Mouse (Mus musculus): ENCODE measurements around the gene Btbd35f24. TPM values are rescaled to one million over a fixed set of nuclear protein-coding genes. Genes with fewer than 3 reads are reported as not detected.
"Not testable (repeated sequence)": the region's sequence is repeated elsewhere in the genome, so short reads cannot be mapped to it uniquely, and the experiment has no call there.

The Btbd35f24 gene
- not detected in 2 replicates for polyA plus RNA-seq (2014; fragmentation: Nextera tagmentation; extraction: Ambion mirVana)

- WGBS: 30% methylated on average over 1 of the region's 2 CpGs
- not testable (repeated sequence) for H3K36me3 ChIP-seq (ENCODE audit: control insufficient read depth, insufficient read depth, low read length)
These were observed at the start of gene Btbd35f24 for GRCm38 (mm10) chrX:3195727-3196126. Btbd35f24 (minus strand) TSS chrX:3195827.

More at GRCm38 (mm10) chrX:3195727-3196126, at the start of gene Btbd35f24:
- H3K27me3 ChIP-seq (ENCODE audit: control insufficient read depth, insufficient read depth, low read length); ATAC-seq (ENCODE audit: insufficient number of reproducible peaks, insufficient read depth, low FRiP score, low read depth); H3K27ac ChIP-seq (ENCODE audit: low read length); H3K4me3 ChIP-seq (ENCODE audit: low read depth, low read length); H3K4me1 ChIP-seq (ENCODE audit: control insufficient read depth, insufficient read depth, low read length); H3K4me2 ChIP-seq (replicated peaks; ENCODE audit: low read depth, low read length); H3K9me3 ChIP-seq (ENCODE audit: control insufficient read depth, low read depth, low read length); H3K9ac ChIP-seq (replicated peaks; ENCODE audit: low read depth, low read length): not testable (repeated sequence)

Other genes with a start within 250 kb of the Btbd35f24 start
- not detected in 2 replicates for gene Btbd35f23, start 119.0 kb downstream of the Btbd35f24 start, polyA plus RNA-seq (2014; fragmentation: Nextera tagmentation; extraction: Ambion mirVana)
- not detected in 2 replicates for gene Btbd35f11, start 247.9 kb upstream of the Btbd35f24 start, polyA plus RNA-seq (2014; fragmentation: Nextera tagmentation; extraction: Ambion mirVana)